Mouse (Mus musculus): ENCODE data around the gene Klra17. TPM values are rescaled to one million over a fixed set of nuclear protein-coding genes. Genes with fewer than 3 reads are reported as not detected.
"Not testable (repeated sequence)": the region's sequence is repeated elsewhere in the genome, so short reads cannot be mapped to it uniquely, and the experiment has no call there.

Gene Klra17
- not detected for total RNA-seq (2021)

DNA sequence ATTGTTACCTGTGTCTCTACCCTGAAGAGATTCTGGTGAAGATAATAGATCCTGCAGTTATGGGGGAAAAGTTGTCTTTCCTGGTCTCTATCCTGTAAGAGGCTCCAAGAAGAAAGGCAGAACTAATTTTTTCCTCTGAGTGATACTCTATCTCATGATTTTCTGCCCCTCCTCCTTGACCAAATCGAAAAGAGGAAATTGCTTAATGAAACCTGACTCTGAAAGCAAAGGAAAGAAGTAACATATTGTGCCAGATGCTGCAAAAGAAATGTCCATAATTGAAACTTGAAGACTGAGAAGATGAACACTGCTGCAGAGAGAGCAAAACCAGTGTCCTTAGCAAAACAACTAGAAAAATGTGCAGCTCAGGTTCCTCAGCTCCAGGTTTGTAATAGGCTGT, at the start of gene Klra17:
Klra17 (minus strand) TSS at position 124 of the 400 bp plus-strand sequence.
- no peak for DNase-seq

DNA sequence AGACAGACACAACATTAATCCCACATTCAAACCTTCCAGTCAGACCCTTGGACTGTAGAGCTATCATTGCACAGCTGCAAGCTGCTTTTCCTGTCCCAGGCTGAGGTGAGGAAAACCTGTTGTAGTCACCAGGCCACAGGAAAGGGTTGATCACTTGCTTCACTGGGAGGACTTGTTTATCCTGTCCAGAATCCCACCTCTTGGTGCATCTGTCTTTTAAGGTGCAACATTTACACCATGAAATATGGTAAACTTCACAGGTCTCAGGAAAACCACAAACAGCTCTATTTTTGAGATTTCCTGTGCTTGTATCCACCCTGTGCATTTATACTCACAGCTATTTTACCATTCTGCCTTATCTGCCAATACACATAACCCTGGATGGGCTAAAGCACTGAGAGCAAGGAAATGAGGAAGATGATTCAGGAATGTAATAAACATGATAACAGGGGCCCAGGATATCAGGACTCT, 41.0 kb upstream of the Klra17 start, which contains the start of gene Klra5:
Klra5 (minus strand) TSS at position 175 of the 471 bp plus-strand sequence.
- DNase-seq = not testable (repeated sequence)

DNA sequence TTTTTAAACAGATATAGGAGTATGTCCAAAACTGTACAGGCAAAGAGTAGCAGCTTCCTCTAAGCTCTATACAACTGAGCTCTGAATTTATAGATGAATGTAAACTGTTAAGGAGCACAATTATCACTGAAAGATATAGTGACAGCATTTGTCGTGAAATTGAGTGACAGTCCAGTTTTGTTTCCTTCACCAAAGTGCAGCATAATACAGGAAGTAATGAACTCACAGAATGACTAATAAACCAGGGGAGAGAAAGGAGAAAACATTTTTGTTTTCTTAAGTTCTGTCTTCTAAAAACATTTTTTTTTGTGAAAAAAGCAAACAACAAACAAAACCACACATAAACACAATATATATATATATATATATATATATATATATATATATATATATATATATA, 40.5 kb upstream of the Klra17 start:
- DNase-seq = no peak

DNA sequence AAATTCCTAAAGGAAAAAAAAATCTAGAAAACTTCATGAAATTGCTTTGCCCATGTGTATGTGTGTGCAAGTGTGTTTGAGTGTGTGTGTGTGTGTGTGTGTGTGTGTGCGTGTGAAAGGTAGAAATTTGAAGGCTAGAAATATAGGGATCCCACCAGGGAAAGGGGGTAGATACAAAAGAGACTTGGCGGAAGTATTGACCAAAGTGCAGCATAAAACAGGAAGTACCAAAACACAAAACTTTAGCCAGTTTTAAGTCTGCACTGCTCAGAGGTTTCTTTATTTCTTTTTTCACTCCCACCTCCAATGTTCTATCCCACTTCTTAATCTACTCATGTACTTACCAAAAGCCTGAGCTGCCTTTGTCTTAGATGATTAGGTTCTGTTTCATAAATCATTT, 6.1 kb upstream of the Klra17 start:
- DNase-seq = no peak

DNA sequence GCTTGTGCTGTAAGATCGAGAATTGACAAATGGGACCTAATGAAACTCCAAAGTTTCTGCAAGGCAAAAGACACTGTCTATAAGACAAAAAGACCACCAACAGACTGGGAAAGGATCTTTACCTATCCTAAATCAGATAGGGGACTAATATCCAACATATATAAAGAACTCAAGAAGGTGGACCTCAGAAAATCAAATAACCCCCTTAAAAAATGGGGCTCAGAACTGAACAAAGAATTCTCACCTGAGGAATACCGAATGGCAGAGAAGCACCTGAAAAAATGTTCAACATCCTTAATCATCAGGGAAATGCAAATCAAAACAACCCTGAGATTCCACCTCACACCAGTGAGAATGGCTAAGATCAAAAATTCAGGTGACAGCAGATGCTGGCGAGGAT, 14.1 kb downstream of the Klra17 start, which contains the start of gene Gm17631:
Gm17631 (plus strand) TSS at position 301 of the 400 bp plus-strand sequence.
- not testable (repeated sequence) for DNase-seq

DNA sequence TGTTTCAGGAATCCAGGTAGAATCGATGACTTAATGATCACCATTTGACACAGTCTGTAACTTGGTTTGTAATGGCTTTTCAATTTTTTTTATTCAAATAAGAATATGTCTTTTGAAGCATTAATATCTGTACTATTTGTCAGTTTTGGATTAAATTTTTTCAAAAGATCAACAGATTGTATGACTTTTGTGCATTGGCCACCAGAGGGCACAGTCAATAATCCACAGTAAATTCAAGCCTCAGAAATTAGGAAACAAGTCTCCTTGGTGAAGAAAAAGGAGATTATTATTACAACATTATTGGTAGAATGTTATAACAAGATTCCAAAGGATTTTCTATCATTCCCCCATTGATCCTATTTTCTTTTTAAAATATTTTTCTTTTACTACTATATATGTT, 50.9 kb downstream of the Klra17 start:
- DNase-seq = no peak

DNA sequence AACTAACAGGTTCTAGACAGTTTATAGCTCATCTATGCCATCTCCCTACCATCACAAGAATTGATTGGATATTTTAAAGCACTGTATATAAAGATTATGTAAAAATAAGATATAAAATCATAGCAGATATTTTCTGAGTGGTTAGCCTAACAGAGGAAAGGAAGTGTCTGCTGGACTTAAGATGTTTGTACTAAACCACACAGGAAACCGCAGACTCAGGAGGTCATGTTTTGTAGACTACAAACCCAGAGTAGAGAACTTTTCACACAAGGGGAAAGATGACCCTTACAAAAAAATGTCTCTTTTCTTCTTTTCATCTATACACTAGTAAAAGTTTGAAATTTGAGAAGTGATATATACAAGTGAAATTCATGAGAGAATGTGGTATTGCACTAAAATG, 52.5 kb downstream of the Klra17 start:
- no peak for DNase-seq

DNA sequence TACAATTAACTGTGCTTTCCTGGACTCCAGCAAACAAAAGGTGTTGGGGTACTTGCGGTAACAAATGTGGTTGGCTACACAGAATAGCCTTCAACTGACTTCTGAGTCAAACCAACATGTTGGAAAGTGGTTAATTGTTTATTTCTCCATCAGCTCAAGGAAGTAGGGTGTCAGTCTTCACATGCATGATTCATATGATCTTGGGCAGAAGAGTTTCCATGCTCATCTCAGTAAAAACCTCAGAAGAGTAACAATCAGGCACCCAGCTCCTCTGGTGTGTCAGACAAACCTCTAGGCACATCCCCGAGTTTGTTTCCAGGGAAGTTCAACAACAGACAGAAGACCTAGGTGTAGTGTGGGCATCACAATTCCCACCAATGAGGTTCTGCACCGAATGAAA, 58.7 kb downstream of the Klra17 start:
- DNase-seq = no peak

DNA sequence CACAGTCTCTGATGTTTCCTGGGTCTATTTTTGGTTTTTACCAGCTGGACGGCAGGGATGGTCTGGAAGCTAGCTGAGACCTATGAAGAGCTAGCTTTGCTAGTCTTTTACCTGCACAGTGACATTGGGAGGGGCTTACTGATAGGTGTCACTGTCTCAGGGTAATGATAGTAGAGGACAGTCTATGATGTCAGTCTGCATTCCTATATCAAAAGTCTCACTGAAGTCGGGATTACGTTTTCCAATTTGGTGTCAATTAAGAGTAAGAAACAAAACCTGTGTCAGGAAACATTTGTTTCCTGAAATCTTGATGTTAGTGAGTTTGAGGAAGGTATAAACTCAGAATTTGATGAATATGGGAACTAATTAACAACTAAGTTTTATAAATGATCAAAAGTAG, 92.3 kb downstream of the Klra17 start, which contains the start of gene Gm156:
Gm156 (minus strand) TSS at position 101 of the 400 bp plus-strand sequence.
- not testable (repeated sequence) for DNase-seq

Other genes with a start within 250 kb of the Klra17 start
- not detected for gene Klrc3, start 233.3 kb downstream of the Klra17 start, total RNA-seq (2021)
- gene Klrc2, start 216.0 kb downstream of the Klra17 start, total RNA-seq (2021) = not detected
- gene Klrc1, start 197.7 kb downstream of the Klra17 start, total RNA-seq (2021) = not detected
- gene Klri1, start 159.5 kb downstream of the Klra17 start, total RNA-seq (2021) = not detected
- gene Klri2, start 136.2 kb downstream of the Klra17 start, total RNA-seq (2021) = not detected
- not detected for gene Gm156, start 92.4 kb downstream of the Klra17 start, total RNA-seq (2021)
- not detected for gene Gm17631, start 14.0 kb downstream of the Klra17 start, total RNA-seq (2021)
- not detected for gene Klra5, start 41.0 kb upstream of the Klra17 start, total RNA-seq (2021)
- not detected for gene Klra6, start 150.3 kb upstream of the Klra17 start, total RNA-seq (2021)
- gene Klra4, start 190.6 kb upstream of the Klra17 start, total RNA-seq (2021) = not detected

All from layer of hippocampus, postnatal 36 days (tissue).